Mouse (Mus musculus): ENCODE data around the gene Sirpb1b.
"Not testable (repeated sequence)": the region's sequence is repeated elsewhere in the genome, so short reads cannot be mapped to it uniquely, and the experiment has no call there.

Gene Sirpb1b

GRCm38 (mm10) chr3:15574887-15575286 lies at the start of gene Sirpb1b:
TSS of gene Sirpb1b (minus strand) at chr3:15575065.
- DNase-seq (ENCODE audit: low read depth): not testable (repeated sequence)

GRCm38 (mm10) chr3:15590377-15591117 lies 15.7 kb upstream of the Sirpb1b start:
- DNase-seq (ENCODE audit: low read depth): not testable (repeated sequence)

- not testable (repeated sequence) for DNase-seq (ENCODE audit: low read depth)
Observed at GRCm38 (mm10) chr3:15586665-15587064, 11.8 kb upstream of the Sirpb1b start.

- DNase-seq (ENCODE audit: low read depth): no peak
Observed at GRCm38 (mm10) chr3:15583452-15583851, 8.6 kb upstream of the Sirpb1b start.

- DNase-seq (ENCODE audit: low read depth): not testable (repeated sequence)
Observed at GRCm38 (mm10) chr3:15582948-15583347, 8.1 kb upstream of the Sirpb1b start.

GRCm38 (mm10) chr3:15576466-15576865 lies 1.6 kb upstream of the Sirpb1b start:
- DNase-seq (ENCODE audit: low read depth): not testable (repeated sequence)

GRCm38 (mm10) chr3:15528589-15528988 lies 46.3 kb downstream of the Sirpb1b start:
- DNase-seq (ENCODE audit: low read depth): no peak

- not testable (repeated sequence) for DNase-seq (ENCODE audit: low read depth)
Observed at GRCm38 (mm10) chr3:15513608-15514007, 61.3 kb downstream of the Sirpb1b start.

- not testable (repeated sequence) for DNase-seq (ENCODE audit: low read depth)
Observed at GRCm38 (mm10) chr3:15507792-15508321, 67.0 kb downstream of the Sirpb1b start.

GRCm38 (mm10) chr3:15474831-15475230 lies 100.0 kb downstream of the Sirpb1b start:
- not testable (repeated sequence) for DNase-seq (ENCODE audit: low read depth)

- not testable (repeated sequence) for DNase-seq (ENCODE audit: low read depth)
Observed at GRCm38 (mm10) chr3:15470158-15470557, 104.7 kb downstream of the Sirpb1b start.
